Mouse (Mus musculus) intestine, embryonic 16.5 days (tissue): ENCODE data around the gene Gsc. TPM values are rescaled to one million over a fixed set of nuclear protein-coding genes. Genes with fewer than 3 reads are reported as not detected.
"Not testable (repeated sequence)": the region's sequence is repeated elsewhere in the genome, so short reads cannot be mapped to it uniquely, and the experiment has no call there.

Experiments used
- ATAC-seq: fragments of 200-750 bp; cut with Nextera tagmentation; 2 replicates; pipeline ENCODE4 v1.8.0; 2017; ENCODE audit warnings: moderate TSS enrichment, moderate library complexity
- H3K27ac ChIP-seq: fragments of 300-500 bp; sonication (generic); 2 replicates; pipeline ENCODE4 v1.5.1; 2014; ENCODE audit warnings: mild to moderate bottlenecking, low read length
- H3K27me3 ChIP-seq: fragments of 300-500 bp; sonication (generic); replicated peaks from 2 replicates; pipeline ENCODE4 v1.6.1; 2014; ENCODE audit warnings: low read length, control low read depth, mixed read lengths; ENCODE audit not compliant: control insufficient read depth, insufficient read depth
- H3K36me3 ChIP-seq: fragments of 300-500 bp; sonication (generic); 2 replicates; pipeline ENCODE4 v1.6.1; 2014; ENCODE audit warnings: low read length, control low read depth; ENCODE audit not compliant: control insufficient read depth, insufficient read depth
- H3K4me1 ChIP-seq: fragments of 300-500 bp; sonication (generic); 2 replicates; pipeline ENCODE4 v1.6.1; 2014; ENCODE audit warnings: low read length, control low read depth, mixed read lengths; ENCODE audit not compliant: control insufficient read depth, insufficient read depth
- H3K4me2 ChIP-seq: fragments of 300-500 bp; sonication (generic); 2 replicates; pipeline ENCODE4 v1.6.1; 2014; ENCODE audit warnings: low read depth, low read length, control low read depth
- H3K4me3 ChIP-seq: fragments of 300-500 bp; sonication (generic); 2 replicates; pipeline ENCODE4 v1.5.1; 2014; ENCODE audit warnings: mild to moderate bottlenecking, low read length
- H3K9ac ChIP-seq: fragments of 300-500 bp; sonication (generic); 2 replicates; pipeline ENCODE4 v1.6.1; 2014; ENCODE audit warnings: low read depth, low read length
- H3K9me3 ChIP-seq: fragments of 300-500 bp; sonication (generic); 2 replicates; pipeline ENCODE4 v1.6.1; 2016; ENCODE audit warnings: low read length, control low read depth; ENCODE audit not compliant: control insufficient read depth
- WGBS: fragments of 180-500 bp; shearing (Covaris S2); extraction: QIAGEN DNeasy Blood & Tissue Kit; methylation state at CpG from one replicate; pipeline ENCODE4 v1.1.7; 2014; 5-methylcytosine and 5-hydroxymethylcytosine counted together
- polyA plus RNA-seq: library from polyadenylated mRNA; unstranded; fragments of >200 nt; fragmentation: Nextera tagmentation; extraction: Ambion mirVana; gene quantifications from 2 replicates; pipeline ENCODE4 v1.2.1, GENCODE M21; 2015

The Gsc gene
- polyA plus RNA-seq, 1 experiment from 2014 or later = 0.23 TPM

GRCm38 (mm10) chr12:104467372-104467771 is 5.8 kb downstream of the Gsc start:
- Histone ChIP-seq H3K27ac (no peak overlapping the region), H3K9me3 (no peaks in the 10 kb centered on the region), H3K27me3 (peaks cover 31% of the 10 kb centered on the region), H3K36me3 (no peaks in the 10 kb centered on the region), H3K4me3 (no peak overlapping the region), H3K9ac (no peak overlapping the region), H3K4me2 (no peak overlapping the region), H3K4me1 (peaks cover 14% of the 10 kb centered on the region)
- ATAC-seq = peak; percentile 76
- WGBS = 32% methylated on average over 6 of the region's 6 CpGs

- Histone ChIP-seq H3K36me3 (no peaks in the 10 kb centered on the region), H3K4me2 (no peak overlapping the region), H3K27me3 (peaks cover 27% of the 10 kb centered on the region), H3K27ac (no peak overlapping the region), H3K4me1 (peaks cover 10% of the 10 kb centered on the region), H3K4me3 (no peak overlapping the region), H3K9ac (no peak overlapping the region), H3K9me3 (no peaks in the 10 kb centered on the region)
- WGBS = 38% methylated on average over 7 of the region's 7 CpGs
- no peak; the same call in 1 of the 2 replicates for ATAC-seq
Observed at GRCm38 (mm10) chr12:104466930-104467329, 6.2 kb downstream of the Gsc start.

- H3K36me3 ChIP-seq = no peaks in the 10 kb centered on the region
- no peaks in the 10 kb centered on the region; the same call in 1 of the 2 replicates for H3K4me1 ChIP-seq
- ATAC-seq = no peak
- 23% methylated on average over 8 of the region's 8 CpGs for whole genome bisulfite sequencing
- no peak overlapping the region for H3K4me3 ChIP-seq
- H3K27me3 ChIP-seq = no peaks in the 10 kb centered on the region
- no peak overlapping the region for H3K27ac ChIP-seq
- H3K9ac ChIP-seq = no peak overlapping the region
- H3K4me2 ChIP-seq = no peak overlapping the region
- H3K9me3 ChIP-seq = no peaks in the 10 kb centered on the region
Observed at GRCm38 (mm10) chr12:104461372-104461771, 11.8 kb downstream of the Gsc start.

GRCm38 (mm10) chr12:104459377-104459776 is 13.8 kb downstream of the Gsc start:
- Histone ChIP-seq H3K4me3 (no peak overlapping the region), H3K9ac (no peak overlapping the region), H3K4me2 (no peak overlapping the region), H3K27ac (no peak overlapping the region), H3K9me3 (no peaks in the 10 kb centered on the region), H3K36me3 (no peaks in the 10 kb centered on the region), H3K4me1 (no peaks in the 10 kb centered on the region), H3K27me3 (no peaks in the 10 kb centered on the region)
- 63% methylated on average over 6 of the region's 6 CpGs for WGBS
- ATAC-seq = no peak

GRCm38 (mm10) chr12:104453002-104453401 is 20.1 kb downstream of the Gsc start:
- H3K27ac ChIP-seq = no peak overlapping the region
- no peak overlapping the region for H3K4me2 ChIP-seq
- no peaks in the 10 kb centered on the region for H3K27me3 ChIP-seq
- no peaks in the 10 kb centered on the region for H3K36me3 ChIP-seq
- H3K4me1 ChIP-seq = no peaks in the 10 kb centered on the region
- H3K4me3 ChIP-seq = no peak overlapping the region
- H3K9me3 ChIP-seq = no peaks in the 10 kb centered on the region
- no peak for ATAC-seq
- H3K9ac ChIP-seq = no peak overlapping the region
- WGBS = 39% methylated on average over 1 of the region's 1 CpGs

GRCm38 (mm10) chr12:104450257-104450656 is 22.9 kb downstream of the Gsc start:
- no peak overlapping the region for H3K4me3 ChIP-seq
- no peak overlapping the region for H3K4me2 ChIP-seq
- H3K27ac ChIP-seq = no peak overlapping the region
- WGBS = 47% methylated on average over 10 of the region's 10 CpGs
- H3K36me3 ChIP-seq = no peaks in the 10 kb centered on the region
- no peaks in the 10 kb centered on the region for H3K9me3 ChIP-seq
- H3K9ac ChIP-seq = no peak overlapping the region
- no peaks in the 10 kb centered on the region for H3K27me3 ChIP-seq
- H3K4me1 ChIP-seq = no peaks in the 10 kb centered on the region
- no peak for ATAC-seq

GRCm38 (mm10) chr12:104448099-104448498 is 25.0 kb downstream of the Gsc start:
- 32% methylated on average over 13 of the region's 13 CpGs for WGBS
- no peak overlapping the region for H3K9ac ChIP-seq
- ATAC-seq = no peak
- H3K9me3 ChIP-seq = no peaks in the 10 kb centered on the region
- H3K36me3 ChIP-seq = no peaks in the 10 kb centered on the region
- H3K4me3 ChIP-seq = no peak overlapping the region
- H3K4me1 ChIP-seq = no peaks in the 10 kb centered on the region
- no peak overlapping the region for H3K4me2 ChIP-seq
- no peaks in the 10 kb centered on the region for H3K27me3 ChIP-seq
- no peak overlapping the region for H3K27ac ChIP-seq

GRCm38 (mm10) chr12:104447056-104447455 is 26.1 kb downstream of the Gsc start:
- H3K36me3 ChIP-seq, H3K4me3 ChIP-seq, ATAC-seq, H3K9ac ChIP-seq, H3K27ac ChIP-seq, H3K4me2 ChIP-seq, H3K9me3 ChIP-seq, H3K4me1 ChIP-seq, H3K27me3 ChIP-seq: not testable (repeated sequence)
- 74% methylated on average over 25 of the region's 25 CpGs for WGBS

GRCm38 (mm10) chr12:104443716-104444115 is 29.4 kb downstream of the Gsc start:
- WGBS = 83% methylated on average over 11 of the region's 11 CpGs
- no peaks in the 10 kb centered on the region for H3K4me1 ChIP-seq

GRCm38 (mm10) chr12:104440087-104440760 is 32.9 kb downstream of the Gsc start:
- peak overlapping the region; percentile 42; the same call in 1 of the 2 replicates for H3K9ac ChIP-seq

More at GRCm38 (mm10) chr12:104443716-104444115, 29.4 kb downstream of the Gsc start:
- Histone ChIP-seq H3K9me3 (no peaks in the 10 kb centered on the region), H3K4me2 (no peak overlapping the region), H3K9ac (no peak overlapping the region), H3K27me3 (peaks cover 5% of the 10 kb centered on the region; the same call in 1 of the 2 replicates), H3K27ac (no peak overlapping the region), H3K4me3 (no peak overlapping the region), H3K36me3 (no peaks in the 10 kb centered on the region)
- ATAC-seq = no peak

More at GRCm38 (mm10) chr12:104440087-104440760, 32.9 kb downstream of the Gsc start:
- WGBS = 10% methylated on average over 22 of the region's 22 CpGs
- H3K4me2 ChIP-seq = no peak overlapping the region
- H3K4me3 ChIP-seq = no peak overlapping the region
- H3K27me3 ChIP-seq = peaks cover 5% of the 10 kb centered on the region; the same call in 1 of the 2 replicates
- H3K9me3 ChIP-seq = no peaks in the 10 kb centered on the region
- ATAC-seq = peak; percentile 48; the same call in 1 of the 2 replicates
- H3K4me1 ChIP-seq = no peaks in the 10 kb centered on the region
- no peak overlapping the region for H3K27ac ChIP-seq
- H3K36me3 ChIP-seq = no peaks in the 10 kb centered on the region
